Mouse (Mus musculus) ES-Bruce4 (cell line): ENCODE measurements around the gene Wnk2. TPM values are rescaled to one million over a fixed set of nuclear protein-coding genes. Genes with fewer than 3 reads are reported as not detected.

Experiments
- H3K27ac ChIP-seq: 2 replicates; pipeline ENCODE4 v1.5.1; 2012; ENCODE audit warnings: low read length, inconsistent platforms; ENCODE audit not compliant: insufficient read depth
- H3K27me3 ChIP-seq: 2 replicates; pipeline ENCODE4 v1.6.1; 2012; ENCODE audit warnings: mild to moderate bottlenecking, low read length, inconsistent platforms; ENCODE audit not compliant: control insufficient read depth, poor library complexity, insufficient read depth, severe bottlenecking
- H3K36me3 ChIP-seq: 2 replicates; pipeline ENCODE4 v1.6.1; 2012; ENCODE audit warnings: inconsistent platforms, mild to moderate bottlenecking, low read length, moderate library complexity; ENCODE audit not compliant: control insufficient read depth, poor library complexity, insufficient read depth, severe bottlenecking
- H3K4me1 ChIP-seq: one replicate; pipeline ENCODE4 v1.8.1; 2011; ENCODE audit warnings: low read length; ENCODE audit not compliant: control insufficient read depth, insufficient read depth
- H3K4me3 ChIP-seq: 2 replicates; pipeline ENCODE4 v1.5.1; 2011; ENCODE audit warnings: low read depth, mild to moderate bottlenecking, low read length
- H3K9ac ChIP-seq: 2 replicates; pipeline ENCODE4 v1.6.1; 2012; ENCODE audit warnings: low read depth, mild to moderate bottlenecking, inconsistent platforms; ENCODE audit not compliant: poor library complexity, severe bottlenecking
- H3K9me3 ChIP-seq: replicated peaks from 2 replicates; pipeline ENCODE4 v1.6.1; 2012; ENCODE audit warnings: mild to moderate bottlenecking, low read length, inconsistent platforms; ENCODE audit not compliant: control insufficient read depth, poor library complexity, insufficient read depth, severe bottlenecking
- CTCF ChIP-seq: IDR thresholded peaks from one replicate; pipeline ENCODE4 v1.8.1; 2011; ENCODE audit warnings: low read depth, low read length
- EP300 ChIP-seq: IDR thresholded peaks from 2 replicates; pipeline ENCODE4 v1.6.1; 2011; ENCODE audit warnings: low read depth, low read length; ENCODE audit not compliant: insufficient read depth
- POLR2A ChIP-seq: IDR thresholded peaks from one replicate; pipeline ENCODE4 v1.8.1; 2011; ENCODE audit warnings: low read length; ENCODE audit not compliant: insufficient read depth
- polyA plus RNA-seq: library from polyadenylated mRNA; stranded (reverse); fragments of >200 nt; gene quantifications from 2 replicates; pipeline ENCODE4 v1.2.4, GENCODE M21; 2011; ENCODE audit warnings: low read depth; ENCODE audit not compliant: missing spikeins, insufficient read depth, insufficient read length

The Wnk2 gene
- polyA plus RNA-seq, 1 experiment: 7.9 TPM

GRCm38 (mm10) chr13:49172335-49172734 lies 24.5 kb upstream of the Wnk2 start:
- TF ChIP-seq EP300 (no peak), CTCF (no peak), POLR2A (no peak)
- Histone ChIP-seq H3K9me3 (no peaks in the 10 kb centered on the region), H3K27me3 (no peaks in the 10 kb centered on the region), H3K36me3 (no peaks in the 10 kb centered on the region), H3K27ac (no peak overlapping the region), H3K9ac (no peak overlapping the region), H3K4me1 (no peaks in the 10 kb centered on the region), H3K4me3 (no peak overlapping the region)

- H3K9me3 ChIP-seq: no peaks in the 10 kb centered on the region
- no peaks in the 10 kb centered on the region for H3K27me3 ChIP-seq
- no peaks in the 10 kb centered on the region for H3K4me1 ChIP-seq
- no peak overlapping the region for H3K9ac ChIP-seq
- TF ChIP-seq POLR2A (no peak), EP300 (no peak), CTCF (no peak)
- no peak overlapping the region for H3K27ac ChIP-seq
- H3K36me3 ChIP-seq: no peaks in the 10 kb centered on the region
- H3K4me3 ChIP-seq: no peak overlapping the region
Measured at GRCm38 (mm10) chr13:49171729-49172128, 23.9 kb upstream of the Wnk2 start.

DNA sequence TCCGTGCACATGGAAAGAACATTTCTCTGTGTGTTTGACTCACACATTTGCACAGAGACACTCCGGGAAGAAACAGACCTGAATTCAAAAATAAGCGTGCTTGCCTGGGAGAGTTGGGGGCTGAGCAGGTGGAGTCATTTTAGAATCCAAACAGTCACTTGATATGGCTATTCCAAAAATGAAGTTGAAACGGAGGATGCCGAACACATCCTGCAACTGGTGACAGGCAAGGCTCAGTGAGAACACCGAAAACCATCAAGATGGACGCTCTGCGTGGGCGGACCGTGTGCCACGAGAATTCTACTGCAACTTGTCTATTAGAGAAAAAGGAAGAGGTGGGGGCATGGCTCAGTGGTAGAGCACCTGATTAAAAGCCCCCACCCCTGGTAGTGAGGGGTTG lies 22.8 kb upstream of the Wnk2 start:
- Histone ChIP-seq H3K4me3 (no peak overlapping the region), H3K9ac (no peak overlapping the region)
- no peak for TF ChIP-seq POLR2A

GRCm38 (mm10) chr13:49169448-49170207 lies 21.8 kb upstream of the Wnk2 start:
- TF ChIP-seq EP300 (no peak), CTCF (peak; percentile 96), POLR2A (no peak)
- Histone ChIP-seq H3K36me3 (no peaks in the 10 kb centered on the region), H3K9ac (no peak overlapping the region), H3K4me1 (no peaks in the 10 kb centered on the region), H3K27me3 (no peaks in the 10 kb centered on the region), H3K27ac (no peak overlapping the region), H3K4me3 (no peak overlapping the region), H3K9me3 (no peaks in the 10 kb centered on the region)

More for the DNA sequence above, 22.8 kb upstream of the Wnk2 start:
- H3K27me3 ChIP-seq: no peaks in the 10 kb centered on the region
- no peaks in the 10 kb centered on the region for H3K36me3 ChIP-seq
- no peak overlapping the region for H3K27ac ChIP-seq
- no peaks in the 10 kb centered on the region for H3K9me3 ChIP-seq
- no peaks in the 10 kb centered on the region for H3K4me1 ChIP-seq

GRCm38 (mm10) chr13:49167081-49167480 lies 19.3 kb upstream of the Wnk2 start:
- no peak for TF ChIP-seq EP300
- TF ChIP-seq POLR2A: no peak
- TF ChIP-seq CTCF: no peak
- Histone ChIP-seq H3K27me3 (no peaks in the 10 kb centered on the region), H3K9ac (no peak overlapping the region)

GRCm38 (mm10) chr13:49163645-49164044 lies 15.8 kb upstream of the Wnk2 start:
- Histone ChIP-seq H3K4me1 (no peaks in the 10 kb centered on the region), H3K4me3 (no peak overlapping the region), H3K9ac (no peak overlapping the region), H3K36me3 (no peaks in the 10 kb centered on the region), H3K9me3 (no peaks in the 10 kb centered on the region), H3K27ac (no peak overlapping the region), H3K27me3 (no peaks in the 10 kb centered on the region)
- no peak for TF ChIP-seq EP300
- TF ChIP-seq POLR2A: no peak
- TF ChIP-seq CTCF: no peak

More at GRCm38 (mm10) chr13:49167081-49167480, 19.3 kb upstream of the Wnk2 start:
- H3K9me3 ChIP-seq: no peaks in the 10 kb centered on the region
- H3K27ac ChIP-seq: no peak overlapping the region
- no peaks in the 10 kb centered on the region for H3K4me1 ChIP-seq
- H3K4me3 ChIP-seq: no peak overlapping the region
- no peaks in the 10 kb centered on the region for H3K36me3 ChIP-seq
